Mouse (Mus musculus) embryo, embryonic 9.5 days (tissue): ENCODE data around the gene Ablim2.

Experiments used
- DNase-seq: peaks from one replicate; pipeline ENCODE4 v3.0.0-alpha.2; 2017; ENCODE audit errors: extremely low spot score

Gene Ablim2

DNA sequence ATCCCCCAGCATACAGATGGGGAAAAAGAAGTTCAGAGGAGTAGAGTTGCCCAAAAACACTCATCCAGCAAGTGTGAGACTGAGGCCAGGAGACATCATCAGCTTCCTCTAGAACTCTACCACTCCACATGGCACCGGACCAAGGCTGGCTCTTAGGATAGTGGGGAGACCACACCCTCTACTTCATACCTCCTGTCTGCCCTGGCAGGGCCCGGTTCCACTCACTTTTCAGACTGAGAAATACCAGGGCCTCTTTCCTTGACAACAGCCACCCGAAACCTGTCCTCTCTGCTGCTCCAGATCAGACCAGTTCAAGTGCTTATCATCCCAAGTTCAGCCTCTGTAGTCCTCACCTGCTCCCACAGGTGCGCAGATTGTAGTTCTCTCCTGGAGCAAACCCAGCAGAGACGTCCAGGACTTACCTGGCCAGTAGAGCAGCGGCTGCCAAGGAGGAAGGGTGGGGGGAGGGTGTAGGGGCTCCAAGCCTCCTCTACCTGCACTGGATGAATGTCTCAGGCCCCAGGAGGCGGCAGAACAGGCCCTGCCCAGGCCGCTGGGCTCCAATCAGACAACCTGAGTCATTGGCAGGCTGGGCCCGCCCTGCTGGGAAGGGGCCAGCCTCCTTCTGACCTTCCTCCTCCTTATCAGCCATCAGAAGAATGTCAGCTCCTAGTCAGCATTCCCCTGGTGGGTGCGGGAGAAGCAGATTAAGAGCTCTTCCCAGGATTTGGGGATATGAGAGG lies 18.0 kb upstream of the Ablim2 start, which contains the start of gene Sh3tc1:
Gene Sh3tc1, minus strand, starts transcription at position 452 of the 743 bp plus-strand sequence.
- DNase-seq, result peak; percentile 12

DNA sequence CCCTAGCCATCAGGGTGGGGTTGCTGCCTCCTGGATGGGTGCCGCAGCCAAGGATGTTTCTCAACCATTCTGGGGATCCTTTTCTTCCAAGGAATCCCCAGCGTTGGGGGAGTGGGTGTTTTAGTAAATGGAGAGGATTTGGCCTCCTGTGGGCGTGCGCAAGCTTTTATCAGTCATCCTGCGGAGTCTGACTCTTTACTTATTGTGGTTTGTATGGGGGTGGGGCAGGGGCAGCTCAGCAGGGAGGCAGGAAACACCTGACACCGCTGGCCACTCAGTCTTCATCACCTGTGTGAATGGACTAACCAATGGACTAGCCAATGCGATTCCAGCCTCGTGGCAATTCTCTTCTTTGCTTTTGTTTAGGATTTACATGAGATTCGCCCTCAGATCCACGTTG lies 17.0 kb upstream of the Ablim2 start:
- no peak for DNase-seq

DNA sequence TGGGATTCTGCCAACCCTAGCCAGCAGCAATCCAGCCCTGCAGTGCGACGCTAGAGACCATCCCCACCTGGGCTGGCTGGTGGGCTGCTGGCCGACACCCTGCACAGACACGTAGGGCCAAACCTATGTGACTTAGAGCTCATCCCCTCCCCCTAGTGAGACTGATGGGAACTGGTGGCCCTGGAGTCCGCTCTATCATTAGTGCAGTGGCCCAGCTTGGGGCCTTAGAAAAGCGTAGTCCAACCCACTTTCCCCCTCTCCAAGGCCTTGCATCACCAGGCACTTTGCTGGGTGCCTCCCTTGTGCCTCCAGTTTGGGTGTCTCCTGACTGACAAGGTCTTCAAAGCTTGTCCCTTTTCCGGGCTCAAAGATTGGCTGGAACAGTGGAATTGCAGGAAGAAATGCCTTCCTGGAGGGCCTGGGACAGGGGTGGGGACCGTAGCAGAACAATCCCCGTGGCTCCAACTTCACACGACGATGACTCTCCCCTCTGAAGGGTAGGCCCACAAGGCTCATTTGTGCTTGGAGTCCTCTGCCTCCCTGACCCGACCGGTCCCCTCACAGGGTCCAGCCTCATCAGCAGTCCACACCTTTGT lies 16.4 kb upstream of the Ablim2 start:
- no peak for DNase-seq

DNA sequence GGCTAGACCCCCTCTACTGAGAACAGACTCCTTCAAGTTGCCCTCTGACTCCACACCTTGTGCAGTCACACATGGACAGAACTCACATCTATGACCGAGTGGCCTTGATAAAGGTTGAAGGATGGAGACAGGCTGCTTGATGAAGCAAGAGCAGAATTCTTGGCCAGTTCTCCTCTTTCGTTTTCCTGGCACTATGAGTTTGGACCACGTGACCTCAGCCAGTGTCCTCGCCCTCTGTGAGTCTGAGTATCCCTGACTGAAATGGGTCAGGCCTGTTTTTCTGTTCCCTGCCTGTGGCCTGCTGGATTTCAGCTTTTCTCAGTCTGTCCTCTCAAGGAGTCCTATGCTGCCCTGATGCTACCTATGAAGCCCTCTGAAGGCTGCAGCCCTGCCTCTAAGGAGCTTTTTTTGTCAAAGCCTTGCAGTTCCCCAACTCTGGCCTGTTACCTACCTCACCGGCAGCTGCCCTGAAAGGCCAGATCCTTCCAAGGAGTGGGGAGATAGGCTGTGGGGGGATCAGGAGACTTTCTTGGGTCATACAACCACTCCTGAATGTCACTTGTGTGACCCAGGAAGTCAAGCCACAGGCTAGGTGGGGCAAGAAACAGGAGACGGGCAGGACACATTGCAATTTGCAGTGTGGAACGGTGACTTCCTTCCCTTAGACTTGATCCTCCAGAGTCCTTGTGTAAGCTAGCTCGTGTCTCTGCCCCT lies 14.3 kb upstream of the Ablim2 start:
- no peak for DNase-seq

DNA sequence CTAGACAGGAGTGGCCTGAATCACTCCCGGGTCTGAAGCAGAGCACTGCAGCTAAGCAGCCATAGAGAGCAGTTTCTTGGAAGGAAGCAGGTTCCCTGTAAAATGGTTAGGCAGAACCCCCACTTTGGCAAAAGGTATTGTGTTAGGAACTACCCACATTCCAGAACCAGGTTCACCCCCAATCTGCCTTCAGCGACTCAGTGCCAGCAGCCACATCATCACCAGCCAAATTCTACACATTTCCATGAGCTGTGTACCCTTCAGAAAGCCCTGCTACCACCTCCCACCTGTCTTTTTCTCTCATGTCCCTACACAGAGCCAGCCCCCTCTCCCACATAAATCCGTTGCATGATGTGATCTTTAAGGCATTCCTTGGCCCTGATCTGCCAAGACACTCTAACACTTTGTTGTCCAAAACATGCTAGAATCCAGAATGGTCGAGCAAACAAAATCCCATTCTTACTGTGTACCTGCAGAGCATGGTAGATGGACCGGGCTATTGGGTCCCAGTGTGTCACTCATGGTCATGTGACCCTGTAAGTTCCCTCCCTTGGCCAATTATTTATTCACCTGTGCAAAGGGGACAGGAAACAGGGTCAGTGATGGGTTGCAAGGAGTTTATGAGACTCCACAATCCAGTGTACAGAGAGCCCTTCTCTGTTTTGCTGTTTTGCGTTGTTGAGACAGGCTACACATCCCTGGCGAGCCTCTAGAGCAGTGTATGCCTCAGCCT lies 13.5 kb upstream of the Ablim2 start:
- DNase-seq, result no peak

DNA sequence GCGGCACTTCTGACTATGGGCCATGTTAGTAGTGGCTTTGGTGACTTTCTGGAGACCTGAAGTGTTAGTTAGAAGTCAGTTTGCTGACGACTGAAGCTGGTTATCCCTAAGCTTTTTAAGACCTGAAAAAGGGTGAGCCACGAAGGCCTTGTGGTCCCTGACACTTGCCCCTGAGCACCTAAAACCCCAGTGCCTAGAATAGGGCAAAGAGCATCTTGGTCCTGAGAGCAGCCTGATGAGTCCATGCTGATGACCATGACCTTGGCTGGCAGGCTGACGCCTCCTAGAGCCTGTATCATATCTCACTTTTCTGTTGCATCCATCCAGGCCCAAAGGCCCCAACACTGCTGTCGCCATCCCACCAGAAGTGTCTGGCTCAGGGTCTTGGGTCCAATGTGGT lies 12.3 kb upstream of the Ablim2 start:
- no peak for DNase-seq

DNA sequence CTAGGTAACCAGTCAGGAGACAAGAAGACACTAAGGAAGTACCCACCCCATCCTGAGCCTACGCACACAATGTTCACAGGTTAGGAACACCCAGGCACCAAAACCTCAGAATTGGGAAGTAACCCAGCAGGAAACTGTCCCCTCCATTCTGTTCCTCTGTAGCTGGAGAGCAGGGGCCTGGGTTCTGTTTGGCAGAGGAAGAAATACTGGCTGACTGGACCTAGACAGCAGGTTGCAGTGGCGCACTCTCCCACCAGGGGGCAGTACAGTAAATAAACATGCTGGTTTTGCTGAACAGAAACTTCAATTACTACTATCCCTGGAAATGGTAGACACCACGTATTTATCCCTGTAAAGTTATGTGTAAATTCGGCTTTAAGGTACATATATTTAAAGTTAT lies 10.8 kb upstream of the Ablim2 start:
- peak; percentile 66 for DNase-seq

DNA sequence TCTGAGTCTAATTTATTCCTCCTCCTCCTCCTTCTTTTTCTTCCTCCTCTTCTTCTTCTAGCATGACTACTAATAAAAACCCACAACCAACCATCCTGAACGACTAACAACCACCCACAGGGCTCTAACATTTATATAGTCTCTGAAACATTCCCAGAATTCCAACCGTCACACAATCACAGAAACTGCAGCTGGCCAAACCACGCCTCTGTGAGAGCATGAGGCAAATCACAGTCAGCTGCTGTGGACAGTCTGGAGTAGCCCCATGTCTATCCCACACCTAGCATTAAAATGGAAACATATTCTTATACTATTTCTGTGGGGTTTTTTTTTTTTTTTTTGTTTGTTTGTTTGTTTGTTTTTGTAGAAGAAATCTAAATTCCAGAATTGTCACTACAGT lies 8.3 kb upstream of the Ablim2 start:
- no peak for DNase-seq

DNA sequence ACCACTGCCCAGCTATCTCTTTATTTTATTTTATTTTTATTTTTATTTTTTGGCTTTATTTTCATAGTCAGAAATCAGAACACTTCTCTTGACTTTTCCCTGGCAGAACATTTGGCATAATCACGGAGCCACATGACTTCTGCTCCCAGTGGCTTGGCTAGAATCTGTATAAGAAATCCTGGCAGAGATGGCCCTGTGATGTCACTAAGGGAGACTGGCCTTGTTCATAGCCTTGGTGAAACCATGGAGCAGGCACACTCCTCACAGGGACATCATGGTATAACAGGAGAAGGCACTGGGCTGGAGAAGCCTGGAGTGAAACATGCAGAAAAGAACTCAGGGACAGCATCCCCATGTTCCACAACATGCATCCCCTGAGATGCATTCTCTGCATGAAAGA lies 7.7 kb upstream of the Ablim2 start:
- DNase-seq, result no peak

DNA sequence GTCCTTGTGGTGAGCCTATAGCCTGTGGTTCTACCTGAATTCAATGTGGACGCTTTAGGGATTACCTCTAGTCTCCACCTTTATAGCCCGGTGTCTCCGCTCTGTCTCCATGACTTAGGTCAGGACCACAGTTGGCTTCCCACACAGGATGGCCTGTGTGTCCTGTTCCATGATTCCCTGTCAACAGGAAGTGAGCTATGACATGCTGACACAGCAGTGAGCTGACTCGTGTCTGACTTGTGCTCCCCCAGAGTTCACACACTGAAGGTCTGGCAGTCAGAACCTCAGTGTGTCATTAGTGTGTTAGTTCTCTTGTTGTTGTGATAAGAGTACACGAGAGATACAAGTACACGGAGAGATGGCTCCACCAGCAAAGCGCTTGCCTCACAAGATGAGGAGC lies 6.7 kb upstream of the Ablim2 start:
- DNase-seq, result no peak

DNA sequence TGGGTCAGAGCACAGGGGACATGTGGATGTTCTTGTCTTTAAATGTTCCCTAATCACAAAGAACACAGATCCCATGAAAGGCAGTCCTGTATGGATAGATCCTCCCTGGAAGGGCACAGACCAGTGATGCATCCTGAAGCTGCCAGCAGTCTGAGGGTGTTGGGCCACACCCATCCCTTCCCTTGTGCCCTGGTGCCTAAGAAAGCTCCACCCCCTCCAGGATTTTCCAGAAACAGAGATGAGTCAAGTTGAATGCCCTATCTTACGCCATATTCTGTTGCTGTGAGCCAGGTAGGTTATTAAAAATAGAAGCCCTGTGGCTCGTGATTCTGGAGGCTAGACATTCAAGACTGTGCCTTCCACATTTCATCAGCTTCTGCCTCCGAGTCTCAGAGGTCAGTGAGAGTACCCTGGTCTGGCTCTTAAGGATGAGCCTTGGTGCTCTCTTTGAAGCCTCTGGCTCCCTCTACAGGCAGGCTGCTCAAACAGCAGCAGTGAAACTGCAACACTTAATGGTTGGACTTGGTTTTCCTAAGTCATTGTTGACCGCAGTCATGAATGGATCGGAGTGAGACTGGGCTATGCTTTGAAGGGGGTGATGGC lies 2.4 kb upstream of the Ablim2 start:
- DNase-seq, result peak; percentile 60

DNA sequence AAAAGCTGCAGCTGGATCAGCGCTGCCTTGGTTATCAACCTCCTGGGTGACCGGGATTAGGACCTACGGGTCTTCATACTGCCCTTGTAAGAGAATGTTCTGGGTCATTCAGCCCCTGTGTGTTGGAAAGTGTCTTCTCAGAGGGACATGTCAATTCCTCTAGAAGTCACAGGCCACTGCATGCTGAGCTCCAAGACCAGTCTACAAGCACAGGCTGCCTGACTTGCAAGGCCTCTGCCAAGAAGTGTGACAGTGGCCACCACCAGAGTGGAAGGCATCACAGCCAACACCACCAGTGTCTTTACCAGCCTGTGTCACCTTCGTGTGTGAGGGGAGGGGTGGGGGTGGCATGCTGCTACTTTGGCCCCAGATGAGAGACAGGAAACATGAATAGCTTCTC lies 1.7 kb upstream of the Ablim2 start:
- no peak for DNase-seq

DNA sequence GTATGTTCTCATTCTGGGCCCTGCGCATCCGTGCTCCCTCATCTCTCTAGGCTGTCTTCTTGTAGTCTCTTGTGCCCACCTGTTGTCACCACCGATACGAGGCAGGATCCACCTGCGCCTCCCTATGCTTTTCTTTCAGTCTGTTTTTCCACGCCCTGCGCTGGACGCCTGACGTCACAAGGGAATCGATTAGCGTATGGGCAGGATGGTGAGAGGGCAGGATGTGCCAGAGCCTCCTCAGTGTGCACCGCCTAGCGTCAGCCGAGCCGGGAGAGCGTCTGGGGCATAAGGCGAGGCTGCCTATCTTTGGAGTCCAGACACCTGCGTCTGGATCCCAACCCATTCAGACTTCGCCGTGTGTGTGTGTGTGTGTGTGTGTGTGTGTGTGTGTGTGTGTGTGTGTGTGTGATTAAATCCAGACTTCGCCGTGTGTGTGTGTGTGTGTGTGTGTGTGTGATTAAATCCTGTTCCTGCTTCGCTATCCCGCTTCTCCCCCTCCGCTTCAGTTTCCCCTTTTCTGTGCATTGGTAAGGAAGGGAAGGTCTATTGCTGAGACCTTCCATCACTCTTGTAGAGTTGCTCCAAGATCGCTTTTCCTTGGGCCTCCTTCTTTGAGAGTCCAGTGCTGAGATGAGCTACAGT lies 562 bp upstream of the Ablim2 start:
- no peak for DNase-seq

DNA sequence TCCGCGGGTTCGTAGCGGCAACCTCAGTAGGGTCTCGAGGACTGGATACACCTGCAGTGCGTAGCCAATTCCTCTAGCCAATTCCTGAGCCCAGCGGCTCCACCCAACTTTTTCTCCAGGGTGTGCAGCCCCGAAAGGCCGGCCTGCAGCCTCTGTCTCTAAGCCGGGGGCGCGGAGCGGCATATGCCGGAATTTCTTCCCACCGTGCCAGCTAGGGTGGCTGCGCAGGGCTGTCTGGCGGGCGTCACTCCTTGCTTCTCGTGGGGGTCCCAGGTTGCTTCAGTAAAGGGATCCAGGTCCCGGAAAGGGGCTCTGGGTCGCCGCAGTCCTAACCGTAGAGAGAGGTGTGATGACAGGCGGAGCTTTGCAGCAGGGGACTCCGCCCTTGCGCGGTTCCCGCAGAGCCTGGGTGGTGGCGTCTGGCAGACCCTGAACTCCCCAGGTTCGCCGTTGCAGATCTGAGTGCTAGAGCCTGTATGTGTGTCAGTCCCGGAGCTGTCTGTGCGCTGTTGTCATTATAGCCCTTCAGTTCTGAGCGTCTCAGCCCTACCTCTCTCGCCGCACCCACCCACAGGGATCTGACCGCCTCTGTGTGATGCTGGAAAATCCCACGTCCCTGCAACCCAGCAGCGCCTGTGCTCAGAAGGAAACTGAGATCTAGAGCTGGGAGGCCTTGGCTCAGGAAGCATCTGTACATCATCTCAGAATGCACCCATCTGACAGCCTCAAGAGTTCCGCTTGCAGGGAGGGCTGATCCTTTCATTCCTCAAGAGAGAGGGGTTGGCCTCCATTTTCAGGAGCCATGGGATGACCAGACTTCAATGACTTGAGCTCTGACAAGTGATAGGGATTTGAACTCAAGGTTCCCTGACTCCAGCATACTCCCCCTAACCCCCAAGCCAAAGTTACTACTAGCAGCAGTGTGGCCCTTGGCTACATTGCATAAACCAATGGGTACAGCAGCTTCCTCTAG lies 687 bp downstream of the Ablim2 start:
- DNase-seq, result peak; percentile 19

DNA sequence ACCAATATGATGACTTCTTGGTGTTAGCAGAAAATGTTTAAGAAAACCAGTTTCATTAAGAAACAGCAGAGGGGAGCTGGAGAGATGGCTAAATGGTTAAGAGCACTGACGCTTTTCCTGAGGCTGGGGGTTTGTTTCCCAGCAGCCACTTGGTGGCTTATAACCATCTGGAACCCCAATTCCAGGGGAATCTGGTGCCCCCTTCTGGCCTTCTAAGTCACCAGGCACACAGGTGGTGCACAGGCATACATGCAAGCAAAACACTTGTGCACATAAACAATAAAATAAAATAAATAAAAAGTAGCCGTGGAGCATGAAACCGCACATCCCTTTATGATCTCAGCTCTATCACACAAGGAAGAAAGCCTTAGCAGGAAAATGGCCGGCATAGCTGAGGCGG lies 3.6 kb downstream of the Ablim2 start:
- no peak for DNase-seq

DNA sequence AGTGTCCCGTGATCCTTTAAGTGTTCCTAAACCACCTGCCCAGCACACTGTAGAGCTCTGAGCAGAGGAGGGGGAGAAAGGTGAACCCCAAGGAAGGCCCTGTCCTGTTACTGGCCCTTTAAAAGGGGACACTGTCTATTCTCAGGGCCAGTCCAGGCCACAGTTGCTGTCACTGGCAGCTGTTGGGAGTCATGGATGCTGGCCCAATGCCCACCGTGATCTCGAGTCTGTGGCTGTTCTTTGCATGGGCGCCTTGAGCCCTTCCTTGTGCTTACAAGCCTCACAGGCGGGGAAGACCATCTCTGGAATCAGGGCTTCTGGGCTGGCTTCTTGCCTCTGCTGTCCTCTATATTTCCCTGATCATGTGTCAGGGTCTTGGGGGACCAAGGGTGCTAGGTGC lies 4.7 kb downstream of the Ablim2 start:
- DNase-seq, result no peak

DNA sequence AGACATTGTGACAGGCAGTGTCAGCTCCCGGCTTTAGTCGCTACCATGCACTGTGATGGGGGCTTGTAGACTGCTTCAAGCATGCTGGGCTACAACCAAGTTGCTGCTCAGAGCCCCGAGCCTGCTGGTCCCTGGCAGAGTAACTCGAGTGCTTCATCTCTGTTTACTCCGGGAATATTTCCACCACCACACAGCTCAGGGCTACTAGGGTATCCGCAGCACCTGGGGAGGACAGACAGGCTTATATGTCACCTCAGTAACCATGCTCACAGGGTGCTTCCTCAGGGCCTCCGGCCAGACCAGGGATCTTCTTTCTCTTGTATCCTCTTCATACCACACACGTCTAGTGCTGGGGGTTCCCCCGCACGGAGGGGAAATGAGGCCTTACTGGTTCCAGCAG lies 5.2 kb downstream of the Ablim2 start:
- no peak for DNase-seq

DNA sequence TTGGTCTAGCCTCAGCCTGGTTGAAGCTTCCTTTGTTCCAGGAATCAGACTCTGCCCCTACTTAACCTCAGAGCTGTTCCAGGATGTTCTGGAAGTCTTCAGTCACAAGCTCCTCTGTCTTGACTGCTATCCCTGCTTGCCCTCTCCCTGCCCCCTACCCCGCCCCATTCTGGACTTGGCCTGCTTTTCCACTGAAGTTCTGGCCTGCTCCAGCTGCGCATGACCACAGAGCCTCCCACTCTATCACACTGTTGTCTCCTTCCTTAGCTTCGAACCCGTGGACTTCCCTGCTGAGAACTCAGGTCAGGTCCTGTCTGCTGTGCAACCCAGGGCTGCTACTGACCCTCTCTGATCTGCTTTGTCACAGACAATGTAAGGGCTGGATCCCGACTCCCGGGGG lies 8.2 kb downstream of the Ablim2 start:
- DNase-seq, result no peak

DNA sequence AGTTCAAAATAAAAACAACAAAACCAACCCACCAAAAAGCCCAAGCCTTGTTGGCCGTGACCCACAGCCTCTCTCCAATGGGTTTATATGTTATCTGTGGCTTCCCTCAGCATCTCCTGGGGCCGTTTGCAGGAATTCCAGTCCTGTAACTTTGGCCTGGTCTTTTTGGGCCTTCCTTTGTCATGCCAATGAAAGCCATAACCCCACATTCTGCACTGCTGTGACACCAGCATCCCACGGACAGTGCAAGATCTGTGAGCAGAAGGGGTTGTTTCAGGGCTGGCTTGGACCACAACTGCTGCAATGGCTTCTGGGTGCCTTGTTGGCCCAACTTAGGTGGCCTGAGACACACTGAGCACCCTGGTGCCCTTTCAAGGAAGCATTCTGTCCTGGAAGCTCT lies 10.8 kb downstream of the Ablim2 start:
- DNase-seq, result no peak

DNA sequence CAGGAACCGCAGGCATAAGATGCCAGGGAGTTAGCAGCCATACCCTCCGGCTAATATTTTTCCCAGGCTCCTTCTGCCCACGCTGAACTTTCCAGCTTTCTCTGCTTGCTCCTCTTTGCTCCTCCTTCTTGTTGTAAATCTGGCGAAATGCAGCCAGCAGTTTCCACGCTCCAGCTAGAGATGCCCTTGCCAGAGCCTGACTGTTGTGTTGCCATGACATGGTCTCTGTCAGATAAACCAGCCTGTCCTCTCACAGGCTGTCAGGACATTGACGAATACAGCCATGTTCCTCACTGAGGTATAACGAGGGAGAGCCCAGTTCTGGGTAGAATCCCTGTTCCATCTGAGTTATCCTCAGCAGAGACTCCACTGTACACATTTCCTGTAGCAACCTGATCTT lies 11.3 kb downstream of the Ablim2 start:
- DNase-seq, result no peak
